Mouse (Mus musculus) spleen, adult 2 months (tissue): Measurements from ENCODE around the gene Nemf. TPM values are rescaled to one million over a fixed set of nuclear protein-coding genes. Genes with fewer than 3 reads are reported as not detected.

Source experiments
- DNase-seq, 2 experiments: peaks; one replicate each; pipeline versions ENCODE4 v3.0.0 to v3.0.0-alpha.2; 2012 to 2021; ENCODE audit warnings: low spot score in 2 of 2, low read depth in 1 of 2
- H3K27ac ChIP-seq: fragments of 200-500 bp; 2 replicates; pipeline ENCODE4 v1.5.1; 2012; ENCODE audit warnings: low read length, inconsistent platforms; ENCODE audit not compliant: insufficient read depth
- H3K27me3 ChIP-seq: fragments of 200-500 bp; 2 replicates; pipeline ENCODE4 v1.6.1; 2012; ENCODE audit warnings: mild to moderate bottlenecking, moderate library complexity, low read length, inconsistent platforms; ENCODE audit not compliant: control insufficient read depth, insufficient read depth
- H3K36me3 ChIP-seq: fragments of 200-500 bp; 2 replicates; pipeline ENCODE4 v1.6.1; 2012; ENCODE audit warnings: mild to moderate bottlenecking, low read length, inconsistent platforms; ENCODE audit not compliant: control insufficient read depth, insufficient read depth
- H3K4me1 ChIP-seq: fragments of 200-500 bp; 2 replicates; pipeline ENCODE4 v1.6.1; 2011; ENCODE audit warnings: inconsistent platforms; ENCODE audit not compliant: control insufficient read depth, insufficient read depth, insufficient read length
- H3K4me3 ChIP-seq: fragments of 200-500 bp; 2 replicates; pipeline ENCODE4 v1.5.1; 2011; ENCODE audit warnings: mild to moderate bottlenecking, inconsistent platforms; ENCODE audit not compliant: insufficient read depth, insufficient read length; ENCODE audit errors: extremely low read depth
- CTCF ChIP-seq: fragments of 200-500 bp; IDR thresholded peaks from 2 replicates; pipeline ENCODE4 v1.5.1; 2011; ENCODE audit warnings: mild to moderate bottlenecking, inconsistent platforms; ENCODE audit not compliant: insufficient read depth, insufficient read length, insufficient replicate concordance; ENCODE audit errors: extremely low read depth
- POLR2A ChIP-seq: fragments of 200-500 bp; IDR thresholded peaks from 2 replicates; pipeline ENCODE4 v1.6.1; 2011; ENCODE audit warnings: low read depth, low read length, inconsistent platforms
- WGBS: fragments of 180-500 bp; shearing (Covaris S2); methylation state at CpG from one replicate; pipeline ENCODE4 v1.1.7; 2018; 5-methylcytosine and 5-hydroxymethylcytosine counted together
- polyA plus RNA-seq: library from polyadenylated mRNA; depleted of rRNA; stranded (reverse); fragments of >200 nt; gene quantifications from 2 replicates; pipeline ENCODE4 v1.2.3, GENCODE M21; 2012

Gene Nemf
- polyA plus RNA-seq, 1 experiment, result 2.6 TPM

GRCm38 (mm10) chr12:69288699-69289098, 68.3 kb downstream of the Nemf start:
- Histone ChIP-seq H3K27ac (no peak overlapping the region), H3K4me3 (no peak overlapping the region), H3K4me1 (peaks cover 2% of the 10 kb centered on the region; the same call in 1 of the 2 replicates), H3K36me3 (no peaks in the 10 kb centered on the region), H3K27me3 (no peaks in the 10 kb centered on the region)
- 70% methylated on average over 9 of the region's 9 CpGs for WGBS
- no peak for TF ChIP-seq CTCF
- no peak for TF ChIP-seq POLR2A
- DNase-seq, result no peak

- Histone ChIP-seq H3K36me3 (no peaks in the 10 kb centered on the region), H3K27me3 (no peaks in the 10 kb centered on the region), H3K4me3 (no peak overlapping the region), H3K4me1 (peaks cover 2% of the 10 kb centered on the region; the same call in 1 of the 2 replicates), H3K27ac (no peak overlapping the region)
- peak in 1 of 2 experiments; percentile 16 for DNase-seq
- no peak for TF ChIP-seq POLR2A
- WGBS, result 74% methylated on average over 8 of the region's 8 CpGs
Measured at GRCm38 (mm10) chr12:69287535-69287934, 69.4 kb downstream of the Nemf start.

GRCm38 (mm10) chr12:69283146-69283545, 73.8 kb downstream of the Nemf start:
- no peak for TF ChIP-seq POLR2A
- no peak for TF ChIP-seq CTCF
- no peak for DNase-seq
- H3K36me3 ChIP-seq, result no peaks in the 10 kb centered on the region
- no peaks in the 10 kb centered on the region for H3K27me3 ChIP-seq
- H3K4me1 ChIP-seq, result peaks cover 2% of the 10 kb centered on the region; the same call in 1 of the 2 replicates
- no peak overlapping the region for H3K27ac ChIP-seq
- WGBS, result 95% methylated on average over 7 of the region's 7 CpGs
- H3K4me3 ChIP-seq, result no peak overlapping the region

DNA sequence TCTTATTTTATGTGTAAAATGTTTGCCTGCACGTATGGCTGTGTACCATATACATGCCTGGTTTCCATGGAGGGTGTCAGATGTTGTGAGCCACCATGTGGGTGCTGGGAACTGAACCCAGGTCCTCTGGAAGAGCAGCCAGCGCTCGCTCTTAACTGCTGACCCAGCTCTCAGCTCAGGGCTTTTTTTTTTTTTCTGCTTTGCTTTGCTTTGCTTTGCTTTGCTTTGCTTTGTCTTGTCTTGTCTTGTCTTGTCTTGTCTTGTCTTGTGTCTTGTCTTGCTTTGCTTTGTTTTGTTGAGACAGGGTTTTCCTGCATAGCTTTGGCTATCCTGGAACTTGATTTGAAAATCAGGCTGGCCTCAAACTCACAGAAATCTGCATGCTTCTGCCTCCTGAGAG, 76.0 kb downstream of the Nemf start:
- Histone ChIP-seq H3K4me3 (no peak overlapping the region), H3K36me3 (no peaks in the 10 kb centered on the region), H3K4me1 (no peaks in the 10 kb centered on the region), H3K27me3 (no peaks in the 10 kb centered on the region), H3K27ac (no peak overlapping the region)
- TF ChIP-seq CTCF (no peak), POLR2A (no peak)
- no peak for DNase-seq
- 97% methylated on average over 3 of the region's 3 CpGs for WGBS

GRCm38 (mm10) chr12:69279931-69280469, 77.0 kb downstream of the Nemf start:
- H3K4me1 ChIP-seq, result no peaks in the 10 kb centered on the region
- H3K36me3 ChIP-seq, result no peaks in the 10 kb centered on the region
- DNase-seq, result no peak
- 43% methylated on average over 1 of the region's 1 CpGs for WGBS
- no peak overlapping the region for H3K4me3 ChIP-seq
- no peak overlapping the region for H3K27ac ChIP-seq
- no peak for TF ChIP-seq CTCF
- TF ChIP-seq POLR2A, result no peak
- no peaks in the 10 kb centered on the region for H3K27me3 ChIP-seq

GRCm38 (mm10) chr12:69268956-69269355, 88.0 kb downstream of the Nemf start:
- TF ChIP-seq POLR2A, result no peak
- no peak for TF ChIP-seq CTCF
- peaks cover 2% of the 10 kb centered on the region for H3K36me3 ChIP-seq
- no peak overlapping the region for H3K27ac ChIP-seq
- 89% methylated on average over 2 of the region's 2 CpGs for WGBS
- H3K27me3 ChIP-seq, result no peaks in the 10 kb centered on the region
- no peak for DNase-seq
- no peak overlapping the region for H3K4me3 ChIP-seq
- H3K4me1 ChIP-seq, result no peaks in the 10 kb centered on the region

GRCm38 (mm10) chr12:69267956-69268632, 88.9 kb downstream of the Nemf start:
- WGBS, result 90% methylated on average over 11 of the region's 11 CpGs
- Histone ChIP-seq H3K27me3 (no peaks in the 10 kb centered on the region), H3K27ac (no peak overlapping the region), H3K4me1 (no peaks in the 10 kb centered on the region), H3K36me3 (peaks cover 2% of the 10 kb centered on the region), H3K4me3 (no peak overlapping the region)
- DNase-seq, result no peak
- TF ChIP-seq CTCF (no peak), POLR2A (no peak)
